Mouse (Mus musculus): Measurements from ENCODE around the gene Dnajb5.

Dnajb5 gene

DNA sequence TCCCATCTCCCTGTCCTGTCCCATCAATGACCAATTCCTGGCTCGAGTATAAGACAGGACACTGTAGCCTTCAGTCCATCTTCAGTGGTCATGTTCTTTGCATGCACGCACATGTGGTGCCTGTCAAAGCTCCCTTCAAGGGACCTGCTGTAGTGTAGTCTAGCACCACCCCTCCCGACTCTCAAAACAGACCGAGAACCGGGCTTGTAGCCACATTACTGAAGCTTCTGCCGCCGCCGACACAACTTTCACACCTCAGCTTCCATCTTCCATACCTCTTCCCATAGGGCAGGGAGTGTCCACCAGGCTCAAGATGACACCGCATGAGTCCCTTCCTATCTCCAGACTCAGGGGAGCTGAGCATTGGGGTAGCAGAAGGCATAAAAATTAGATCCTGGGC lies 5.4 kb upstream of the Dnajb5 start:
- DNase-seq (ENCODE audit: low spot score in 2 of 2): no peak

DNA sequence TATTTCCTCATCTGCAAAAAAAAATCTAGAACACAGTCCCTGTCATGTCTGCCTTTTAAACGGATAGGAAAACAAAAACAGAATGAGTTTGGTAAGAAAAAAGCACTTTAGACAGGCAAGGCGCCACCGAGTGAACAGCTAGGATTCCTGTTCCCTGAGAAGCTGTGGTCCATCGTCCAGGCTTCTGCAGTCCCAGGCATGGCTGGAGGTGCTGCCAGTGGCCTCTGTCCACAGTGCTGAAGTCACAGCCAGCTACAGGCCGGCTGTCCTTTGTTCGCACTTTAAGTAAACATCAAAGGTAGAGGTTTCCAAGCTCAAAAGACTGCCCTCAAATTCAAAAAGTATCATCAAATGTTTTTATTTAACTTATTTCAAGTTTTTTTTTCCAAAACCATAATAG lies 4.6 kb upstream of the Dnajb5 start:
- DNase-seq (ENCODE audit: low spot score in 2 of 2): no peak

DNA sequence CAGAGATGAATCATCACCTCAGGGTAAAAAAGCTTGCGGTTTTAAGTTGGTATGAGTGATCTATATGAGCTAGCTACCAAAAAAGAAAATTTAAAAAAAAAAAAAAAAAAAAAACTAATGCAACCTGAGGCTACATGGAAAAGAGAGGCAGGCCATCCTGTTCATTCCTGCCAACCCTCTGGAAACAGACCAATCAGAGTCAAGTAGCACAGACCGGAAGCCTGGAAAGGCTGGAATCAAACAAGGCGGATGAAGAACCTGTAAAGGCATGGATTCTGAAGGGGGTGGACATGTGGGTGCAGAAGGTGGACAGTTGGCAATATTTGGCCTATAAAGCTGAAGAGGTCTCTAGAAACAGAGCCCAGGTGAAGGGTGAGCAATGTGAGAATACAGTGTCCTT lies 4.2 kb upstream of the Dnajb5 start:
- no peak for DNase-seq (ENCODE audit: low spot score in 2 of 2)

DNA sequence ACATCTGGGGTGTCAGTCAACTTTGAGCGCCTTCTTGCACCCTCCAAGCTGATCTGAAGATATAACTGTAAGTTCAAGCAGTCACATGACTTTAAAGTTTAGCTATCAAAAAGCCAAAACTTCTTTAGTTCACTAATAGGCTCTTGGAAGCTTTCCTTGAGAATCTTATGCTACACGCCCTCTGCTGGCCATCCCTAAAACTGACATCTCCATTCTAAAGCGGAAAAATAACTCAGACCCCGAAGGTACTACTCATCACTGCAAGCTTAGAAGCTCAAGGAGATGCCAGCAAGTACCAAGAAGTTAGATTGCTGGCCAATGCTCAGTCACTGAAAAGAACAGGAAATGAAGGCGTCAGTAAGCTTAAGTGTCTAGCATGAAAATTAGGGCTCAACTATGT lies 3.7 kb upstream of the Dnajb5 start:
- peak in 1 of 2 experiments; percentile 22 for DNase-seq (ENCODE audit: low spot score in 2 of 2)

DNA sequence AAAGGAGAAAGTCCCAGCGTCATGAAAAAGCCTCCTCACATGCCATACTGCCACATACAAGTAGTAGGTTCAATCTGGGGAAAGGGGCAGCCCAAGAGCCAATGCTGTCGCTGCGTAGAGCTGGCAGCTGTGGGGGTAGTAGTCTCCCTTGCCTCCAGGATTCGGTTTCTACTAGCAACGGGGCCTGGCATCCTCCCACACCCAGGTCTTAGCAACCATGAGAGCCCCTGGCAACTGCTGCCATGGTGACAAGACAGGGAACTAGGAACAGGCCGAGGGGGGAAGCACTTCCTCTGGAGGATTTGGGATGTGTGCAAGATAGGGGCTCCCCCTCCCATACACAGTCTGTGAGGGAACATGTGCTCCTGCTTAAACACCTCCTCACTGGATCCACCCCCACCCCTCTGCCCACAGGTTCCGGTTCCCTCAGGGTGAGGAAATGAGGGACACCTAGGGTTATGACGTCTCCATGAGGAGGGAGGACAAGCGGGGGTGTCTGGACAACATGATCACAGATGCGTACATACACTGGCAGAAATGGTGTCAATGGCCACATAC lies 2.8 kb upstream of the Dnajb5 start:
- no peak for DNase-seq (ENCODE audit: low spot score in 2 of 2)

DNA sequence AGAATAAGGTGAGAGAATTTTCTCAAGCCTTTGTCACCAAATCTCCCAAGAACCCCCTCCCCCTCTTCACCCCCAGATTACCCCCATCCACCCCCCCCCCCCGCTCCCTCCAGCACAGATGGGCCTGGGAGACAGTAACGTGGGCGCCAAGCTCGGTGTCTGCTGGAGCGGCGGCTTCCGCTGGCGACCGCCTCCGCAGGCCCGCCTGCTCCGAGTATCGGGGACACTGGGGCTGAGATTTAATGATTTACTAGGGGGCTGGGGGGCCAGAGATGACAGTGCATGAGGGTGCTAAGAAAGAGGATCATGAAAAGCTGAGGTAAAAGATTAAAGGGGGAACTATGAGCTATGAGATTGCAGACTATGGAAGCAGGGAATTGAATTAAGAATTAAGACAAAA lies 1.1 kb upstream of the Dnajb5 start:
- no peak for DNase-seq (ENCODE audit: low spot score in 2 of 2)

DNA sequence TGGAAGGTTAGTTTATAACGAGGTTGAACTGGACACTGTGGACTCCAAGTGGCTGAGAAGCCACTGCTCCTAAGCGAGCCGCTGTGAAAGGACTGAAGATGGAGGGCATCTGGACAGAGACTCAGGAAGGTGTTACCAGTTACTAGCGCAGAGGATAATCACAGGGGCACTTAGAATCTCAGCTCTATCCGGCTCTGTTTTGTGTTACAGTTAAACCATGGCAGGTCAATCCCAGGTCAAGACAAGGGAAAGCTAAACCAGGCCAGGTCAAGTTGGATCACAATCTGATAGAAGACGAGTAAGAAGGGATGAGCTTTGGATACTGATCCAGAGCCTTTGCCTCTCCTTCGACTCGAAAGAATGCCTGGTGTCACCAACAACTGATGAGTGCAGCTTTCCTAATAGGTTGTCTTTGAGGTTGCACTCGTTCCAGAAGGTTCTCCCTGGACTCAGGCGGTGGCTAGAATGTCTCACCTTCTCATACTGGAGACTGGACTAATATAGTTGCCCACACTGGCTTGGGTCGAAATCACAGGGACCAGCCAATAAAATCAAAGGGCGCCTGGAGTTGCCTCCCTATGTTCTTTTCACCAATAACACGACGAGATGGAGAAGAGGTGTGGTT lies 451 bp upstream of the Dnajb5 start:
- no peak for DNase-seq (ENCODE audit: low spot score in 2 of 2)

DNA sequence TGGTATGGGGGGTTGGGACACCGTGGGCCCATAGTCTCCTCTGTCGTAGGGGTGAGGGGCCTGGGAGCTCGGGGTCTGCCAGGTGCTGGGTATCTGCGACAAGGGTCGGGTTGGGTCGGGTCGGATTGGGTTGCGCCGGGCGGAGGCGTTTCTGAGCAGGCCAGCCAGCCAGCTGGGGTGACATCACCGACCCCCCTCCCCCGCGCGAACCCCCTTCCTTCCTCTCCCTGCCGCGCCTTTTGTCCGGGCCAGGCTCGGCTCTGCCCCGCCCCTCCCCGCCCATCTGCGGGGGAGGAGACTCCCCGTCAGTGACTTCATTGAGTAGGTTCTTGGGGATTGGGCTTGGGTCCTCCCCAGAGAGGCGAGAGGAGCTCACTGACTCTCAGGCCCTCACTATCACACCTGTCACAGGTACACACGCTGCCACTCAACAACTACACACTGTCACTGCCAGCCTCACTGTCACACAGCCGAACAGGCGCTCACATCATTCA lies 498 bp downstream of the Dnajb5 start:
- peak; percentile 51 to 66 for DNase-seq (ENCODE audit: low spot score in 2 of 2)

DNA sequence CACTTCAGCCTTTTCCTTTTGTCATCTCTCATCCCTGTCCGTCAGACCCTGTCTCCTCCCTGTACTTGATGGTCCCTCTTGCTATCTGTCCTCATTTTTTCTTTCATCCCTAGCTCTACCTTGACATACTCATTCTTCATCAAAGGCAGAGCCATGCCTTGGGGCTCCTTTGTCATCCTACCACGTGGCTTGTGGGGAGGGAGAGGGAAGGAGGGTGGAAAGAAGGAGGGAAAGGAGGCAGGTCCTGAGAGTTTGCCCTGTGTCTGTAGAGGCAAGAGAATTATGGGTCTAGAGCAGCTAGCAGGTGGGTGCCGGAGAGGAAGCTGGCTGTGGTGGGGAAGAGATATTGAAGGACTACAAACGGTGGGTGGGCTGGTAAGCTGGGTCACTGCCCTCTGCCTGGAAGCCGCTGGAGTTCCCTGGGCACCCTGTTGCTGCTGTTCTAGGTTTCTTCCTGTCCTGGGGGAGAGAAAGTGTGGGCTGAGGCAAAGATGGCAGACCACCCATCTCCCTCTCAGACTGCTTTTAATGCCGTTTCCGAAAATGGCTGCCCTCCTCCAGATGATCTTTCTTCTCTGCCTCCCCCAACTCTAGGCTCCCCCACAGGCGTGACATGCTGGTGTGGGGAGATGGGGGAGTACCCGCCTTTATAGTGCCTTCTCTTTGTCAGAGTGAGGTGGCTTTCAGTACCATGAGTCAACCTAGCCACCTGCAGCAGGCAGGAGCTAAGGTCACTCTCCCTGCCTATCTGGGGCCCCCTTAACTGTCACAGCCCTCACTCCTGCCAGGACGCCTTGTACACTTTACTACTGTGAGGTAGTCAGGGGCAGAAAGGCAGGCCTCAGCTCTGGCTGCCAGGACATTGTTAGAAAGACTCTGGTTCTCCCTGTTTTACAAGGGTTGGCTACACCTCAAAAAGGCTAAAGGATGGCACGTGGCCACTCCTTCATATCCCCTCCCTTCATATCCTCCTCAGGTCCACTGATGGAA lies 1.9 kb downstream of the Dnajb5 start:
- DNase-seq (ENCODE audit: low spot score in 2 of 2): no peak

DNA sequence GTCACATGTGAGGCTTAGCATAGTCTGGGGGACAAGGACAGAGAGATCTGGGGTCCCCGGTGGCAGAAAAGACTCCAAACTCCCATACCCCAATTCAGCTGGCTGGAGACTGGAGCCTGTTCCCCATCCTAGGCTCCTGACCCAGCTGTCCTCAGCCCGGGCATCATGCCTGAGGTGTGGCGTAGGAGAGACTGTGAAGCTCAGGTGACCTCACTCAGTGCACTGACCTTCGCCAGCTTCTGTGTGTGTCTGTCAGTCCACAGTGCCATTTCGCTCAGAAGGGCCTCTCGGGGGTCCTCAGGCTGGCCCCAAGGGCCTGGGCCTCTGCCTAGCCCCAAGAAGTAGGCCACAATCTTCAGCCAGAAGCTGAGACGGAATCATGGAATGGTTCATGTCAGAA lies 2.9 kb downstream of the Dnajb5 start:
- DNase-seq (ENCODE audit: low spot score in 2 of 2): no peak

DNA sequence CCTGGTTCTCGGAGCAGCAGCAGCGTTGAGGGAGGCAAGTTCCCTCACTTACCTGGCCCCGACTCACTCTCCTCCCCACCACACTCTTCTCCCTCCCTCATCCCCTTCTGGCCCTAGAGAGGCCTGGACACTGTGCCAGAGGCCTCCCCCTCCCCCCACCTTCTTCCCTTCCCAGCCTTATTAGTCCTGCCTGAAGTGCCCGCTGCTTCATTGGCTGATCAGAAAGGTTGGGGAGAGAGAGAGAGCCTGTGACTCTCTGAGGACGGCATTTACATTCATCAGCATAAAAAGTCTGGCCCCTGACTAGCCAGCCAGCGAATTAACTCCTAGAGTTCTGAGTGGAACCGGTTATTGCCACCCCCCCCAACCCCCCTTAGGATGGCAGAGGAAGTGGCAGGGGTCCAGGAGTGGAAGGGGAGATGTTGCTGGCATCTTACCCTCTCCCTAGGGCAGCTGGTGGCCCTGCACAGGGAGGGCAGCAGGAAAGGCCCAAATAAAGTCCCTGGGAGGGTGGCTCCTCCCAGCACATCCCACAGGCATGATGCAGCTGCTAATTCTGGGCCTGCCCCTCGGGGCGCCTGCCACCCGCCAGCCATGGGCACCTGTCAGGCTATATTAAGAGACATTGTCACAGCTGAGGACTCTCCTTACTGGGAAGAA lies 4.0 kb downstream of the Dnajb5 start:
- no peak for DNase-seq (ENCODE audit: low spot score in 2 of 2)

DNA sequence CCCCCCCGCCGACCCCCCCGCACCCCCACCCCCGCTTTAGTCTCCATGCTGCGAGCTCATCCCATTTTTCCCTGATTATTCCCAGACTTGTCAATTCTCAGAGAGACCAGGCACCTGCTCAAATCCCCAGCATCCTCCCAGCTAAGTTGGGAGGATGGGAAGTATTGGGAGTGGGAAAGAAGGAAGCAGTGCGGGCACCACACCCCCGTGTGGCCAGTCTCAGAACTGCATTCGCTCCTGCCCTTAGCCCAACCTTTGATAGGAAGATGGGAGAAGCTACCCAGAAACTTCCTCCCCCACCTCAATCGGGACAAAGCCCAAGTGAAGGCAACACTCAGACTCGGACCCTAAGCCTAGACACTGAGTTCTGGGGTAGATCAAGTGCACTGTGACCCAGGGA lies 4.7 kb downstream of the Dnajb5 start:
- peak in 1 of 2 experiments; percentile 25 for DNase-seq (ENCODE audit: low spot score in 2 of 2)

DNA sequence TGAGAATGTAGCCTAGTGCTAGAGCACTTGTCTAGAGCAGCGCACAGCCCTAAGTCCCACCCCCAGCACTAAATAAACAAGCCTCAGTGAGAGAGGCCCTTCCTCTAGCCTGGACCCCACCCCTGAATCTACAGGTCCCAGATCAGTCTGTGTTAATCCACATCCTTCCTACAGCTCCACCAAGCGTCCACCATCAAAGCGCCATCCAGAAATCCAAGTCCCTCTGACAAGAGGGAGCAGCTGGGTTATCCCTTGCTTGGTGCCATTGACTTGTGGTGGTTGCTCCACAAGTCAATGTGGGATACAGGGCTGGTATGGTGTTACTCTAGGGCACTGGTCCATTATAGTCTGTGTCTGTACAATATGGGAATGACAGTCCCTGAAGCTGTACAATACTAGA lies 5.6 kb downstream of the Dnajb5 start:
- DNase-seq (ENCODE audit: low spot score in 2 of 2): no peak

DNA sequence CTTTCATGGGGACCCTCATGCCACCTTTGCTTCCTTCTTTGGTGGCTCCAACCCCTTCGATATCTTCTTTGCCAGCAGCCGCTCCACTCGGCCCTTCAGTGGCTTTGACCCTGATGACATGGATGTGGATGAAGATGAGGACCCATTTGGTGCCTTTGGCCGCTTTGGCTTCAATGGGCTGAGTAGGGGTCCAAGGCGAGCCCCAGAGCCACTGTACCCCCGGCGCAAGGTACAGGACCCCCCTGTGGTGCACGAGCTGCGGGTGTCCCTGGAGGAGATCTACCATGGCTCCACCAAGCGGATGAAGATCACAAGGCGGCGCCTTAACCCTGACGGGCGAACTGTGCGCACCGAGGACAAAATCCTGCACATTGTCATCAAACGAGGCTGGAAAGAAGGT lies 7.0 kb downstream of the Dnajb5 start:
- no peak for DNase-seq (ENCODE audit: low spot score in 2 of 2)

DNA sequence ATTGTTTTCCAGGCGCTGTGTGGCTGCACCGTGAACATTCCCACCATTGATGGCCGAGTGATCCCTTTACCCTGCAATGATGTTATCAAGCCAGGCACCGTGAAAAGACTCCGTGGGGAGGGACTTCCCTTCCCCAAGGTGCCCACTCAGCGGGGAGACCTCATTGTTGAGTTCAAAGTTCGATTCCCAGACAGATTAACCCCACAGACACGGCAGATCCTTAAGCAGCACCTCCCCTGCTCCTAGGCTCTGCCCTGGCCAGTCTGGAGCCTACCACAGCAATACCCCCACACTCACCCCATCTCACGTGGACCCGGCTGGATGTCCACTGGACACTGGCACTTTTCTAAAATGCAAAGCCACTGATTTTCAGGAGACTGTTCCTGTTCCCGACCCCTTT lies 7.7 kb downstream of the Dnajb5 start:
- no peak for DNase-seq (ENCODE audit: low spot score in 2 of 2)

DNA sequence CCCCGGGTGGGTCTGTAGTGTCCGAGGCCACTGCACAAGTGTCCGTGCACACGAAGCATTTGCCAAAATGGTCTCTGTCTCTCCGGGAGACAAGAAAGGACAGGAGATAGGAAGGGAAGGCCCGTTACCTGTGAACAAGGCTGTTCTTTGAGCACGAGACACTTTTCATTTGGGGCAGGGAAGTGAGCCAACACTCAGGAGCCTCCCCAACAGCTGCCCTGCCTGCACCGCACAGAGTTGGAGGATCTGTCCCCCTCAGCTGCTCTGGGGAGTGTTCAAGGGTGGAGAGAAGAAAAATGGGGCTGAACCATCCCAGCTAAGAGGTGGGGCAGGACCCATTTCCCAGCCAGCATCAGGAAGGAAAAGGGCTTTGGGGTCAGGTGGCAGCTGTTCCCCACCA lies 8.4 kb downstream of the Dnajb5 start:
- DNase-seq (ENCODE audit: low spot score in 2 of 2): no peak

DNA sequence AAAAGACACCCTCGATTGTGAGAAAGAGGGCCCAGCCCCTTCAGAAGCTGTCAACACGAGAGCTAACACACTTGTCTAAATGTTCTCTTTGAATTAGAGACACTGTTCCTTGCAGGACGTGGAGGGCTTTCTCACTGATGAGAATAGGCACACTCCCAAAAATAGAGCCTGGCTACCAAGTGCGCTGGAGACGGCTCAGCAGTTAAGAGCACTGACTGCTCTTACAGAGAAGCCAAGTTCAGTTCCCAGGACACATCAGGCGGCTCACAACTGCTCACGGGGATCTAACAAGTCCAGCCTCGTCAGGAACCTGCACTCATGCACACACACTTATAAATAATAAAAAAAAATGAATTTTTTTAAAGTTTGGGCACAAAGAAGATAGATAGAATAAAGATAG lies 9.3 kb downstream of the Dnajb5 start:
- DNase-seq (ENCODE audit: low spot score in 2 of 2): no peak

DNA sequence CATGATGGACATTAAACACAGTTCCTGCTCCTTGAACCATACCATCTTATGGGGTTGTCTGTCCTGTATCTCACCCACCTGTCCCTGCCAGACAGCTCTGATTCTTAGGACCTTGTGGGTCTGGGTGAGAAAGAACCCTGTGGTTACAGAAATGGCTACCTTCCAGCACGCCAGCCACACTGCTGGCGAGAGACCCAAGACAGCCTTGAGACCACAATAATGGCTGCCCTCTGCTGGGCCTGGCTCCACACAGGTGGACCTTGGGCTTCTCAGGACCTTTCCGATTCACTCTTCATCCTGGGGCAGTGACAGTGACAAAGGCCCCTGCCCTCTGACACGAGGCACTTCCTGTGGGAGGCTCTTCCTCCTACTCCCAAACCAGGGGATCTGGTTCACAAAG lies 9.8 kb downstream of the Dnajb5 start:
- no peak for DNase-seq (ENCODE audit: low spot score in 2 of 2)

DNA sequence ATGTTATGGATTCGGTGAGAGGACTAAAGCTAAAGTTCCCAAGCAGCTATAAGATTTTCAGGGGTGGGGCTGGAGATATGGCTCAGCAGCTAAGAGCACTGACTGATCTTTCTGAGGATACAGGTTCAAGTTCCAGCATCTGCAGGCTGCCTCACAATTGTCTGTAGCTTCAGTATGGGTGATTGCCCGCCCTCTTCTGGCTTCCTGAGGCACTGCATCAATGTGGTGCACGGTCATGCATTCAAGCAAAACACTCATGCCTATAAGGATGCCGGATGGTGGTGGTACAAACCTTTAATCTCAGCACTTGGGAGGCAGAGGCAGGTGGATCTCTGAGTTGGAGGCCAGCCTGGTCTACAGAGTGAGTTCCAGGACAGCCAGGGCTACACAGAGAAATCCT lies 12.0 kb downstream of the Dnajb5 start:
- DNase-seq (ENCODE audit: low spot score in 2 of 2): peak in 1 of 2 experiments; percentile 41

DNA sequence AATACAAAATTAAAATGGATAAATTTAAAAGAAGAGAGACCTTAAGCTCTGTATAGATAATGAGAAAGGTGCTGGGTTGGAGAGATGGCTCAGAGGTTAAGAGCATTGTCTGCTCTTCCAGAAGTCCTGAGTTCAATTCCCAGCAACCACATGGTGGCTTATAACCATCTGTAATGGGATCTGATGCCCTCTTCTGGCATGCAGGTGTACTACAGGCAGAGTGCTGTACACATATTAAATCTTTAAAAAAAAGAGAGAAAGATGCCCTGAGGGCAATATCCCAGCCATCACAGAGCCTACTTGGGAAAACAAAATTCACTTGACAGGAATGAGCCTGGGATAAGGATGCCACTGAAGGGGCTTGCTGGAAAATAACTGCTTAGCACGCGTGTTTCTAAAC lies 13.9 kb downstream of the Dnajb5 start:
- DNase-seq (ENCODE audit: low spot score in 2 of 2): peak in 1 of 2 experiments; percentile 27

DNA sequence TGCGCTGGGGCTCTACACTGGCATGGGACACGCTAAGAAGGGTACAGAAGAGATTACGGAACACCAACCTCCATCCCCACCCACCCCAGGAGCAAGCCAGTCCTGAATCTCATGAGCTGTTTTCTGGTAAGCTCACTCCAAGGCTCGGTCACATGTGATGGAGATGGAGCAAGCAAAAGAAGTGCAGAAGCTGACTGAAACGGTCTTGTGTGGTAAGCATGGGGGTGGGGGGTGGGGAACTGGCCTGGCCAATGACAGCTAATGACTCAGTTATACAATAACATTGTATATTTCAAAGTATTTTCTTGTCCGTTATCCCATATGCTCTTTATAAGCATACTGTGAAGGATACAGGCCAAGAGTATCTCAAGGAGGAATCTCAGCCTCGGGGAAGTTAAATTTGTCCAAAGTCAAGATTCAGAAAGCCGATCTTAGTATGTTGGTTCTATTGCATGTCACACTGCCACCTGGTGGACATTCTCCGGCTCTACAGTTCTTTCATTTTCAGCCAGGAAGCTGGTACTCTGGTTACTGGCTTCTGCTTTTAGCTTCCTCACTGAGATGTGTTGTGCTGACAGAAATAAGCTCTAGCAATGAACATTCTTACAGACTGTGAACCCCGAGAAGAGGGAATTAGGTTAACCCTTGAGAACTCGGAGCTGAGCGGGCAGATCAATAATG lies 15.6 kb downstream of the Dnajb5 start:
- DNase-seq (ENCODE audit: low spot score in 2 of 2): peak in 1 of 2 experiments; percentile 29

DNA sequence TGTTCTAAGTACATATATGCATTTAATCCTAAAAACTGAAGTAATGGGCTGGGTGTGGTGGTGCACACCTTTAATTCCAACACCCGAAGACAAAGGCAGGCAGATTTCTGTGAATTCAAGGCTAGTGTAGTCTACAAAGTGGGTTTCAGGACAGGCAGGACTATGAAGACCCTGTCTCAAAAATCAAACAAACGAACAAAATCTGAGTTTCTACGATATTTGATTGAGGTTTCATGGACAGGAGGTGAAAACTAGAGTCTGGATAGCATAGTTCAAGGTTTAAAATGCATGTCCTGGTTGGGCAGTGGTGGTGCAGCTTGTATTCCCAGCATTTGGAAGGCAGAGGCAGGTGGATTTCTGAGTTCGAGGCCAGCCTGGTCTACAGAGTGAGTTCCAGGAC lies 19.7 kb downstream of the Dnajb5 start, which contains the start of gene 1700022I11Rik:
1700022I11Rik (plus strand) TSS at position 301 of the 400 bp plus-strand sequence.
- DNase-seq (ENCODE audit: low spot score in 2 of 2): no peak
